In the genomic region with DNA sequence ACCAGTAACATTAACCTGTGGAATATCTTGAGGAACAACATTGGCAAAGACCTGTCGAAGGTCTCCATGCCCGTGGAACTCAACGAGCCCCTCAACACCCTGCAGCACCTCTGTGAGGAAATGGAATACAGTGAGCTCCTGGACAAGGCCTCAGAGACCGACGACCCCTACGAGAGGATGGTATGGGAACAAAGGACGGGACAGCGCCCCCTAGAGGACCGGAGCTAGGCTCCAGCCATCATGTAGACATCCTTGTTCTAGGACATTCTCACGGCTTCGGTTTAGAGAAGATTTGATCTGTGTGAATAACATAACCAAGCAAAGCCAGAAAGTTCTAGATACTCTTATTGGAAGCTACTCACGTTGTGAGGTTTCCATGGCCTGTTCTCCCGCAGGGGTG, we compare ENCODE assay signal across 14 mouse cellular contexts.
DNase-seq lines count a peak whose midpoint lies in the region; ATAC-seq and TF ChIP-seq lines count a peak whose summit lies in the region.
"Had no signal": no experiment of that assay in that cellular context is flagged by ENCODE, and none has a peak within 500 bp of the region (broad histone marks: within the 10 kb centered on the region; RNA-seq: fewer than 3 reads in every experiment).

No protein-coding gene starts in this region.

- H3K4me3 ChIP-seq in hindbrain, postnatal 0 days (ENCODE audit: low read length) = no peak overlapping the region
- no peak overlapping the region for H3K4me3 ChIP-seq in hindbrain, embryonic 11.5 days (ENCODE audit: low read depth, low read length)
- no peak overlapping the region for H3K4me3 ChIP-seq in lung, postnatal 0 days (ENCODE audit: low read depth, low read length)
- peak overlapping the region; percentile 48 for H3K4me3 ChIP-seq in testis, adult 2 months (ENCODE audit: control insufficient read depth, low read depth, low read length)
- H3K4me3 ChIP-seq: embryonic facial prominence, embryonic 12.5 days; hindbrain, embryonic 15.5 days; liver, embryonic 13.5 days; neural tube, embryonic 13.5 days had no signal

- H3K36me3 ChIP-seq in hindbrain, postnatal 0 days (ENCODE audit: insufficient read depth, low read length) = peaks cover 22% of the 10 kb centered on the region; the same call in 1 of the 2 replicates
- no peaks in the 10 kb centered on the region for H3K36me3 ChIP-seq in hindbrain, embryonic 11.5 days (ENCODE audit: control insufficient read depth, insufficient read depth, low read length)
- H3K36me3 ChIP-seq in lung, postnatal 0 days (ENCODE audit: insufficient read depth, low read length) = no peaks in the 10 kb centered on the region
- no peaks in the 10 kb centered on the region for H3K36me3 ChIP-seq in testis, adult 2 months (ENCODE audit: control insufficient read depth, insufficient read depth, low read length)
- H3K36me3 ChIP-seq: liver, embryonic 13.5 days had no signal

- peak; percentile 20 to 30 for DNase-seq in adrenal gland, postnatal 36 days
- DNase-seq in adrenal gland, postnatal 10 days = no peak
- DNase-seq in hindbrain, postnatal 0 days (ENCODE audit: low spot score) = no peak
- DNase-seq in hindbrain, embryonic 11.5 days (ENCODE audit: low spot score) = no peak
- no peak for DNase-seq in lung, postnatal 0 days (ENCODE audit: low spot score)
- no peak for DNase-seq in lung, postnatal 4 days
- DNase-seq in embryo, embryonic 10 days (ENCODE audit: low spot score) = no peak
- DNase-seq: heart, adult 18-20 months; kidney, adult 9 months; liver, embryonic 13.5 days had no signal

- WGBS in hindbrain, postnatal 0 days = 93% methylated on average over 13 of the region's 13 CpGs
- 93% methylated on average over 13 of the region's 13 CpGs for WGBS in hindbrain, embryonic 11.5 days
- 92% methylated on average over 13 of the region's 13 CpGs for WGBS in lung, postnatal 0 days

- ATAC-seq in hindbrain, postnatal 0 days = no peak
- no peak for ATAC-seq in hindbrain, embryonic 11.5 days (ENCODE audit: low FRiP score)
- no peak for ATAC-seq in lung, postnatal 0 days

- no peaks in the 10 kb centered on the region for H3K4me1 ChIP-seq in hindbrain, postnatal 0 days (ENCODE audit: insufficient read depth, low read length)
- H3K4me1 ChIP-seq in hindbrain, embryonic 11.5 days (replicated peaks; ENCODE audit: control insufficient read depth, insufficient read depth, low read length) = no peaks in the 10 kb centered on the region
- no peaks in the 10 kb centered on the region for H3K4me1 ChIP-seq in lung, postnatal 0 days (ENCODE audit: insufficient read depth, low read depth, low read length)
- no peaks in the 10 kb centered on the region for H3K4me1 ChIP-seq in testis, adult 2 months (ENCODE audit: control insufficient read depth, insufficient read depth, low read length)
- H3K4me1 ChIP-seq: embryonic facial prominence, embryonic 12.5 days; hindbrain, embryonic 15.5 days; liver, embryonic 13.5 days; neural tube, embryonic 13.5 days had no signal

- no peak overlapping the region for H3K4me2 ChIP-seq in hindbrain, postnatal 0 days (ENCODE audit: low read depth, low read length)
- no peak overlapping the region for H3K4me2 ChIP-seq in hindbrain, embryonic 11.5 days (replicated peaks; ENCODE audit: low read depth, low read length)
- H3K4me2 ChIP-seq in lung, postnatal 0 days (replicated peaks; ENCODE audit: low read depth, low read length) = no peak overlapping the region
- H3K4me2 ChIP-seq: embryonic facial prominence, embryonic 12.5 days; hindbrain, embryonic 15.5 days; liver, embryonic 13.5 days; neural tube, embryonic 13.5 days had no signal

- TF ChIP-seq CTCF in hindbrain, postnatal 0 days (IDR thresholded peaks at IDR 0.05; ENCODE audit: low read depth) = peak; percentile 28; the same call in 1 of the 2 replicates
- TF ChIP-seq CTCF in lung, postnatal 0 days (IDR thresholded peaks at IDR 0.05) = peak; percentile 43
- peak; percentile 90 for TF ChIP-seq CTCF in testis, adult 2 months (IDR thresholded peaks at IDR 0.05; ENCODE audit: control insufficient read depth, insufficient read depth, insufficient replicate concordance, low read depth, low read length)

- no peaks in the 10 kb centered on the region for H3K27me3 ChIP-seq in hindbrain, postnatal 0 days (ENCODE audit: insufficient read depth, low read length)
- no peaks in the 10 kb centered on the region for H3K27me3 ChIP-seq in hindbrain, embryonic 11.5 days (ENCODE audit: control insufficient read depth, insufficient read depth, low read length)
- H3K27me3 ChIP-seq in lung, postnatal 0 days (replicated peaks; ENCODE audit: insufficient read depth, low read length) = no peaks in the 10 kb centered on the region
- H3K27me3 ChIP-seq in testis, adult 2 months (ENCODE audit: control insufficient read depth, insufficient read depth, low read length) = no peaks in the 10 kb centered on the region
- H3K27me3 ChIP-seq: embryonic facial prominence, embryonic 12.5 days; hindbrain, embryonic 15.5 days; liver, embryonic 13.5 days; neural tube, embryonic 13.5 days had no signal

- no peak overlapping the region for H3K27ac ChIP-seq in hindbrain, postnatal 0 days
- H3K27ac ChIP-seq in hindbrain, embryonic 11.5 days (ENCODE audit: low read depth, low read length) = no peak overlapping the region
- no peak overlapping the region for H3K27ac ChIP-seq in lung, postnatal 0 days (ENCODE audit: low read length)
- no peak overlapping the region for H3K27ac ChIP-seq in testis, adult 2 months (ENCODE audit: control insufficient read depth, insufficient read depth, low read depth, low read length)
- H3K27ac ChIP-seq: embryonic facial prominence, embryonic 12.5 days; hindbrain, embryonic 15.5 days; liver, embryonic 13.5 days; neural tube, embryonic 13.5 days had no signal

- no peak for TF ChIP-seq EP300 in lung, postnatal 0 days (IDR thresholded peaks at IDR 0.05)

- TF ChIP-seq POLR2A in testis, adult 2 months (IDR thresholded peaks at IDR 0.05; ENCODE audit: control insufficient read depth, low read depth, low read length) = no peak

- H3K9me3 ChIP-seq in hindbrain, postnatal 0 days (ENCODE audit: low read length) = no peaks in the 10 kb centered on the region
- no peaks in the 10 kb centered on the region for H3K9me3 ChIP-seq in hindbrain, embryonic 11.5 days (ENCODE audit: control insufficient read depth, low read length)
- no peaks in the 10 kb centered on the region for H3K9me3 ChIP-seq in lung, postnatal 0 days (ENCODE audit: low read length)
- H3K9me3 ChIP-seq: embryonic facial prominence, embryonic 12.5 days; hindbrain, embryonic 15.5 days; liver, embryonic 13.5 days; neural tube, embryonic 13.5 days had no signal

- H3K9ac ChIP-seq in hindbrain, postnatal 0 days (replicated peaks; ENCODE audit: low read length) = no peak overlapping the region
- H3K9ac ChIP-seq in hindbrain, embryonic 11.5 days (ENCODE audit: low read depth, low read length) = no peak overlapping the region
- no peak overlapping the region for H3K9ac ChIP-seq in lung, postnatal 0 days (replicated peaks; ENCODE audit: low read depth)
- H3K9ac ChIP-seq: embryonic facial prominence, embryonic 12.5 days; hindbrain, embryonic 15.5 days; liver, embryonic 13.5 days; neural tube, embryonic 13.5 days had no signal

Comparison
In these comparisons a context has a peak if more than half of its experiments do, and no peak if none do; other contexts are left out.
1. DNase-seq: peak in adrenal gland, postnatal 36 days (2 of 2); none in adrenal gland, postnatal 10 days (single experiment), hindbrain, postnatal 0 days (single experiment), hindbrain, embryonic 11.5 days (single experiment), lung, postnatal 0 days (single experiment), lung, postnatal 4 days (0 of 2) and embryo, embryonic 10 days (single experiment).
2. CTCF ChIP-seq: peak in every context shown above with its lines; median percentile 90 in testis, adult 2 months; 43 in lung, postnatal 0 days; 28 in hindbrain, postnatal 0 days.